Mouse (Mus musculus): ENCODE measurements at regions not wholly inside any gene's neighbourhood (a gene's known extent, or its start where the extent isn't known, plus 50 kb on each side); places are given as distances from the start of the nearest gene placed in this dataset.

GRCm38 (mm10) chr19:60015614-60016300, 72.3 kb upstream of the Rab11fip2 start:
- Histone ChIP-seq H3K4me3 (ENCODE audit: low read depth, low read length) (no peak overlapping the region), H3K27me3 (ENCODE audit: control insufficient read depth, insufficient read depth, low read length) (no peaks in the 10 kb centered on the region), H3K27ac (replicated peaks) (no peak overlapping the region), H3K36me3 (ENCODE audit: control insufficient read depth, insufficient read depth, low read length) (no peaks in the 10 kb centered on the region), H3K9me3 (ENCODE audit: control insufficient read depth, low read length) (no peaks in the 10 kb centered on the region), H3K4me1 (replicated peaks; ENCODE audit: control insufficient read depth, insufficient read depth) (no peaks in the 10 kb centered on the region), H3K9ac (ENCODE audit: low read length) (no peak overlapping the region), H3K4me2 (replicated peaks; ENCODE audit: low read depth) (no peak overlapping the region)
- TF ChIP-seq EP300 (optimal IDR thresholded peaks at IDR 0.05) (no peak), CTCF (IDR thresholded peaks at IDR 0.05; ENCODE audit: low read depth) (no peak)
- 57% methylated on average over 12 of the region's 12 CpGs for WGBS
- no peak for DNase-seq (ENCODE audit: low spot score)
- no peak for ATAC-seq (ENCODE audit: low FRiP score, low TSS enrichment)

DNA sequence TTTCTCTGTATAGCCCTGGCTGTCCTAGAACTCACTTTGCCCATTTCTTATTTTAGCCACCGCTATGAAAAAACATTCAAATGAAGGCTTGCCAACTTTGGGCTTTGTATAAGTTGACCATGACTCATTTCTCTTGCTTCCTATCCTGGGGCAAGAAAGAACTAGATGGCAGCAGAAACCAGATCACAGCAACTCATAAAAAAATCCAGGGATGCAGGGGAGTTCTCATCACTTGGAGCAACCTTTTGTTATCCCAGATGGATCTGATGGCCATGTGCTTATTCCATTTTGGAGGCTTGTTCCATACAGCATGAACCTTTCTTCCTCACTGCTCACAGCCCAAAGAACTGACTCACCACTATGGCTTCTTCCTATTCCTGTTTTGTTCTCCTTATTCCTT, 52.1 kb upstream of the Rab11fip2 start:
- 85% methylated on average over 1 of the region's 1 CpGs for WGBS
- DNase-seq (ENCODE audit: low spot score) = no peak

More for the DNA sequence above, 52.1 kb upstream of the Rab11fip2 start:
- no peaks in the 10 kb centered on the region for H3K36me3 ChIP-seq (ENCODE audit: control insufficient read depth, insufficient read depth, low read length)
- no peak overlapping the region for H3K4me2 ChIP-seq (replicated peaks; ENCODE audit: low read depth)
- no peak overlapping the region for H3K27ac ChIP-seq (replicated peaks)
- TF ChIP-seq EP300 (optimal IDR thresholded peaks at IDR 0.05) (no peak), CTCF (IDR thresholded peaks at IDR 0.05; ENCODE audit: low read depth) (no peak)
- no peaks in the 10 kb centered on the region for H3K9me3 ChIP-seq (ENCODE audit: control insufficient read depth, low read length)
- H3K4me3 ChIP-seq (ENCODE audit: low read depth, low read length) = no peak overlapping the region
- no peaks in the 10 kb centered on the region for H3K4me1 ChIP-seq (replicated peaks; ENCODE audit: control insufficient read depth, insufficient read depth)
- H3K27me3 ChIP-seq (ENCODE audit: control insufficient read depth, insufficient read depth, low read length) = no peaks in the 10 kb centered on the region
- no peak for ATAC-seq (ENCODE audit: low FRiP score, low TSS enrichment)
- H3K9ac ChIP-seq (ENCODE audit: low read length) = no peak overlapping the region
